Mouse (Mus musculus): ENCODE measurements around the gene C4b. TPM values are rescaled to one million over a fixed set of nuclear protein-coding genes. Genes with fewer than 3 reads are reported as not detected.
"Not testable (repeated sequence)": the region's sequence is repeated elsewhere in the genome, so short reads cannot be mapped to it uniquely, and the experiment has no call there.

C4b gene
- total and polyA plus RNA-seq, 3 experiments, result 0.08 to 0.24 TPM; not detected in 1

DNA sequence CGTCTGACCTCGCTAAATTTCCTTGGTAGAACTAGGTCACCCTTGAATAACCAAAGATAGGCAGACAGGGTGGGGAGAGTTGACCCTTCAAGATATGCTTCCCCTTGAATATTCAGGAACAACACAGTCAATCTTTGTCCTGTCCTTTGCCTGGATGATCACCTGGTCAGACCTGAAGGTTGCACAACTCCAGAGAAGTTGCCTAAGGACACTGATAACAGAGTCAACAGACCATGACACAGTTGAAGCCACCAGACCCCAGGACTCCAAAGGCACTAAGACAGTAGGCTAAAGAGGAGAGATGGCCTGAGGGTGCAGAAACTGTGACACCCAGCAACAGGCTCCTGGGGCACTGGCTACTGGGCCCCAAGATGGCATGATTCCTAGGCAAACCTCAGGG lies 15.8 kb downstream of the C4b start:
- H3K4me1 ChIP-seq (ENCODE audit: control insufficient read depth in 1 of 2, insufficient read depth in 2 of 2, low read length in 2 of 2), result no peaks in the 10 kb centered on the region
- H3K9ac ChIP-seq (ENCODE audit: control insufficient read depth, low read depth, low read length, poor library complexity, severe bottlenecking), result no peak overlapping the region
- H3K27me3 ChIP-seq (ENCODE audit: control insufficient read depth in 1 of 2, insufficient read depth in 2 of 2, low read length in 2 of 2), result no peaks in the 10 kb centered on the region
- no peak for DNase-seq (ENCODE audit: low read depth, low spot score)
- H3K79me2 ChIP-seq (ENCODE audit: control insufficient read depth, insufficient read depth, low read length, poor library complexity), result no peaks in the 10 kb centered on the region
- TF ChIP-seq CHD2 (IDR thresholded peaks at IDR 0.05; ENCODE audit: low read length) (no peak), SMC3 (IDR thresholded peaks at IDR 0.05; ENCODE audit: low read depth, low read length) (no peak), MAFK (IDR thresholded peaks at IDR 0.05; ENCODE audit: borderline replicate concordance, low read depth, low read length) (no peak)
- no peak overlapping the region for H3K4me3 ChIP-seq (ENCODE audit: control insufficient read depth in 1 of 2, insufficient read depth in 1 of 2, low read depth in 2 of 2, low read length in 2 of 2)
- H3K36me3 ChIP-seq (ENCODE audit: control insufficient read depth in 1 of 2, insufficient read depth in 2 of 2, low read length in 2 of 2), result no peaks in the 10 kb centered on the region
- no peak overlapping the region for H3K27ac ChIP-seq (ENCODE audit: control insufficient read depth, low read depth, low read length)
- no peaks in the 10 kb centered on the region for H3K9me3 ChIP-seq (replicated peaks; ENCODE audit: insufficient read depth, low read length)

DNA sequence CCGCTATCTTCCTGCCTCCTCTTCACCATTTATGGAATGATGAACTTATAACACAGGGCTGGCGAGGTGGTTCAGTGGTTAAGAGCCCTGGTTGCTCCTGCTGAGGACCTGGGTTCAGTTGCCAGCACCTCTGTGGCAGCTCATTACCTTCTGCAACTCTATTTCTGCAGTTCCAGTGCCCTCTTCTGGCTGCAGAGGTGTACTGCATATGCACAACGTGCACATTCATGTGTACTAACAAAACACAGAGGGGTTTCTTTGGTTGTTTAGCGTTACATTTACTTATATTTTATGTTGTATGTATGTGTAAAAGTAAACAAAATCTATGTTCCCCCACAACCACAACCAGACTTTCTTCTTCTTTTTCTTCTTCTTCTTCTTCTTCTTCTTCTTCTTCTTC lies 20.6 kb downstream of the C4b start:
- TF ChIP-seq RAD21 (IDR thresholded peaks at IDR 0.05; ENCODE audit: low read depth, low read length) (peak; percentile 36), CTCF (IDR thresholded peaks at IDR 0.05 in 2 of 3, conservative IDR thresholded peaks at IDR 0.05 in 1 of 3; ENCODE audit: control insufficient read depth in 1 of 3, insufficient read depth in 1 of 3, low read depth in 2 of 3, low read length in 3 of 3, poor library complexity in 1 of 3, severe bottlenecking in 1 of 3) (peak; percentile 32 to 40 (median 36); a peak in 4 of 6 replicates), MXI1 (IDR thresholded peaks at IDR 0.05; ENCODE audit: low read depth, low read length) (no peak)
- Histone ChIP-seq H3K27me3 (ENCODE audit: control insufficient read depth in 1 of 2, insufficient read depth in 2 of 2, low read length in 2 of 2) (no peaks in the 10 kb centered on the region), H3K36me3 (ENCODE audit: control insufficient read depth in 1 of 2, insufficient read depth in 2 of 2, low read length in 2 of 2) (no peaks in the 10 kb centered on the region), H3K79me2 (ENCODE audit: control insufficient read depth, insufficient read depth, low read length, poor library complexity) (no peaks in the 10 kb centered on the region), H3K27ac (ENCODE audit: control insufficient read depth, low read depth, low read length) (no peak overlapping the region), H3K9me3 (replicated peaks; ENCODE audit: insufficient read depth, low read length) (no peaks in the 10 kb centered on the region), H3K9ac (ENCODE audit: control insufficient read depth, low read depth, low read length, poor library complexity, severe bottlenecking) (no peak overlapping the region), H3K4me3 (ENCODE audit: control insufficient read depth in 1 of 2, insufficient read depth in 1 of 2, low read depth in 2 of 2, low read length in 2 of 2) (no peak overlapping the region), H3K4me1 (ENCODE audit: control insufficient read depth in 1 of 2, insufficient read depth in 2 of 2, low read length in 2 of 2) (no peaks in the 10 kb centered on the region)
- peak; percentile 19 for DNase-seq (ENCODE audit: low read depth, low spot score)

DNA sequence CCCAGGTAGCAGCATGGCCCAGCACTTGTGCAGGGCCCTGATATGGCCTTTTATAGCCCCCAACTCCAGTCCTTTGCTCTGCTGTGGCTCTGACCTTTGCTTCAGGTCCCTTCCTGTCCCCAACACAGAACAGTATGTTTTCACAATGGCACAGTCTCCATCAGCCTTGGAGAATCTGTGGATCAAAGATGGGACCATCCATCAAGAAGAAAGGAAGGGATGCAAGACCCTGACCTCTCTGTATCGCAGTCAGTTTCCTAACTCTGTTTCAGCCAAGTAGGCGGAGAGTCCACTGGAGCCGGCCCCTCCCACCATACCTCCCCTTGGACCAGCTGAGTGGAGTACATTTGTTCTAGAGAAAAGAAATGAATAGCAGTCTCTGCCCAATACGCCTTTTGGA lies 21.4 kb downstream of the C4b start:
- not testable (repeated sequence) for H3K9ac ChIP-seq (ENCODE audit: control insufficient read depth, low read depth, low read length, poor library complexity, severe bottlenecking); H3K9me3 ChIP-seq (replicated peaks; ENCODE audit: insufficient read depth, low read length); H3K4me1 ChIP-seq (ENCODE audit: control insufficient read depth in 1 of 2, insufficient read depth in 2 of 2, low read length in 2 of 2); H3K27ac ChIP-seq (ENCODE audit: control insufficient read depth, low read depth, low read length); H3K4me3 ChIP-seq (ENCODE audit: control insufficient read depth in 1 of 2, insufficient read depth in 1 of 2, low read depth in 2 of 2, low read length in 2 of 2); DNase-seq (ENCODE audit: low read depth, low spot score); H3K27me3 ChIP-seq (ENCODE audit: control insufficient read depth in 1 of 2, insufficient read depth in 2 of 2, low read length in 2 of 2); H3K36me3 ChIP-seq (ENCODE audit: control insufficient read depth in 1 of 2, insufficient read depth in 2 of 2, low read length in 2 of 2); H3K79me2 ChIP-seq (ENCODE audit: control insufficient read depth, insufficient read depth, low read length, poor library complexity)

DNA sequence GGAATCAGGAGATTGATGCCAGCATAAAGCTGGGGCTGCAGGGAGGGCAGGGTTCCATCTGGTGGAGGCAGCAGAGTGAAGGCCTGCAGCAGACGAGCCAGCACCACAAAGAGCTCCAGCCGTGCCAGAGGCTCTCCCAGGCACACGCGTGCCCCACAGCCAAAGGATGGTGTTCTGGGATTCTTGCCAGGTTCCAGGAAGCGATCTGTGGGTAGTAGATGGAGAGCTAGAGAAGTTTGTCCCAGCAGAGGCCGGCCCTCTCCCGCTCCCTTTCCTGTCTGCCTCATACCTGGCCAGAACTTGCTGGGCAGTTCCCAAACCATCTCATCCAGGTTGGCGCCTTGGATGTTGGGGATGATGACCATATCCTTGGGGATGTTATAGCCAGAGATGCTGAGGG lies 23.8 kb downstream of the C4b start:
- H3K4me1 ChIP-seq (ENCODE audit: control insufficient read depth in 1 of 2, insufficient read depth in 2 of 2, low read length in 2 of 2); H3K27ac ChIP-seq (ENCODE audit: control insufficient read depth, low read depth, low read length); H3K9me3 ChIP-seq (replicated peaks; ENCODE audit: insufficient read depth, low read length); H3K36me3 ChIP-seq (ENCODE audit: control insufficient read depth in 1 of 2, insufficient read depth in 2 of 2, low read length in 2 of 2); H3K9ac ChIP-seq (ENCODE audit: control insufficient read depth, low read depth, low read length, poor library complexity, severe bottlenecking); H3K4me3 ChIP-seq (ENCODE audit: control insufficient read depth in 1 of 2, insufficient read depth in 1 of 2, low read depth in 2 of 2, low read length in 2 of 2); DNase-seq (ENCODE audit: low read depth, low spot score); H3K79me2 ChIP-seq (ENCODE audit: control insufficient read depth, insufficient read depth, low read length, poor library complexity); H3K27me3 ChIP-seq (ENCODE audit: control insufficient read depth in 1 of 2, insufficient read depth in 2 of 2, low read length in 2 of 2): not testable (repeated sequence)

Data from MEL (cell line).